Mouse (Mus musculus) limb, embryonic 14.5 days (tissue): ENCODE data around the gene Fhl1. TPM values are rescaled to one million over a fixed set of nuclear protein-coding genes. Genes with fewer than 3 reads are reported as not detected.

ENCODE experiments used
- ATAC-seq: fragments of 200-750 bp; cut with Nextera tagmentation; 2 replicates; pipeline ENCODE4 v1.8.0; 2017; ENCODE audit warnings: low read depth, moderate number of reproducible peaks, moderate TSS enrichment; ENCODE audit not compliant: low FRiP score
- DNase-seq: peaks from one replicate; pipeline ENCODE4 v3.0.0-alpha.2; 2015; ENCODE audit warnings: low spot score
- H3K27ac ChIP-seq: fragments of 300-500 bp; sonication (generic); replicated peaks from 2 replicates; pipeline ENCODE4 v1.5.1; 2014; ENCODE audit warnings: low read depth, mild to moderate bottlenecking, low read length, moderate library complexity, mixed read lengths
- H3K27me3 ChIP-seq: fragments of 300-500 bp; sonication (generic); 2 replicates; pipeline ENCODE4 v1.6.1; 2014; ENCODE audit warnings: low read length, mixed read lengths; ENCODE audit not compliant: control insufficient read depth, insufficient read depth
- H3K36me3 ChIP-seq: fragments of 300-500 bp; sonication (generic); 2 replicates; pipeline ENCODE4 v1.6.1; 2014; ENCODE audit warnings: mild to moderate bottlenecking, low read length, moderate library complexity, mixed read lengths; ENCODE audit not compliant: control insufficient read depth, insufficient read depth
- H3K4me1 ChIP-seq: fragments of 300-500 bp; sonication (generic); 2 replicates; pipeline ENCODE4 v1.6.1; 2014; ENCODE audit warnings: antibody characterized with exemption, low read length, mixed read lengths; ENCODE audit not compliant: control insufficient read depth, insufficient read depth
- H3K4me2 ChIP-seq: fragments of 300-500 bp; sonication (generic); replicated peaks from 2 replicates; pipeline ENCODE4 v1.6.1; 2014; ENCODE audit warnings: low read depth, mild to moderate bottlenecking, low read length, moderate library complexity; ENCODE audit not compliant: severe bottlenecking
- H3K4me3 ChIP-seq: fragments of 300-500 bp; sonication (generic); replicated peaks from 2 replicates; pipeline ENCODE4 v1.5.1; 2014; ENCODE audit warnings: low read length
- H3K9ac ChIP-seq: fragments of 300-500 bp; sonication (generic); 2 replicates; pipeline ENCODE4 v1.6.1; 2014; ENCODE audit warnings: mild to moderate bottlenecking, low read depth, low read length, moderate library complexity; ENCODE audit not compliant: severe bottlenecking
- H3K9me3 ChIP-seq: fragments of 300-500 bp; sonication (generic); 2 replicates; pipeline ENCODE4 v1.6.1; 2016; ENCODE audit warnings: low read length; ENCODE audit not compliant: control insufficient read depth
- POLR2A ChIP-seq: fragments of 200-500 bp; IDR thresholded peaks from 2 replicates; pipeline ENCODE4 v1.8.0; 2012; ENCODE audit warnings: inconsistent platforms, mild to moderate bottlenecking, moderate library complexity, borderline replicate concordance; ENCODE audit not compliant: insufficient read depth, insufficient read length; ENCODE audit errors: extremely low read depth
- WGBS: fragments of 180-500 bp; shearing (Covaris S2); extraction: QIAGEN DNeasy Blood & Tissue Kit; methylation state at CpG from one replicate; pipeline ENCODE4 v1.1.7; 2014; 5-methylcytosine and 5-hydroxymethylcytosine counted together
- polyA plus RNA-seq, 2 experiments: library from polyadenylated mRNA; depleted of rRNA in 1 of 2; stranded (reverse) in 1 of 2; unstranded in 1 of 2; fragments of >200 nt; fragmentation: Nextera tagmentation in 1 of 2; extraction: Ambion mirVana in 1 of 2; gene quantifications; 2 replicates each; pipeline versions ENCODE4 v1.2.1 to v1.2.3; 2012 to 2014

Gene Fhl1
- polyA plus RNA-seq, 2 experiments = 167 to 179 TPM

DNA sequence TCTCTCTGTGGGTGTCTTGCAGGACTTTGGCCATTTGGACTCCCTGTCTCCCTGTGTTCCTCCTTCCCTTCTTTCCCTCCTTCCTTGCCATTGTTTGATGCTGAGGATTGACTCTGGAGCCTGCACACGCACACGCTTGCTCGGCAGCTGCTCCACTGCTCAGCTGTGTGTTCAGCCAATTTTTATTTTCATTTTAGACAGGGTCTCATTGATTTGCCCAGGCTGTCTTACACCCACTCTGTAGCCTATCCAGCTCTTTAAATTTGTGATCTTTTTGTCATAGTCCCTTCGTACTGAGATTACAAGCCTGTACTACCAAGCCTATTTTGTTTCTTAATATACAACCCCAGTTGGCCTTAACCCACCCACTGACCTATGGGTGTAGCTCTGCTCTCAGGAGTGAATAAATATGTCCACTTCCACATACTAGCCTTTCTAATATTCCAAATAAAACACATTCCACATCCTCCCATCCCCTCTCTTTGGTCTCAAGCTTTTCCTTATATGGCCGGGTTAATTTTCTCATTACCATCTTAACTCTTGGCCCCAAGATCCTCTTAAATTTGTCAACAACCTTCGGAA, 34.3 kb upstream of the Fhl1 start:
- H3K9me3 ChIP-seq = no peaks in the 10 kb centered on the region
- no peak for TF ChIP-seq POLR2A
- no peak overlapping the region for H3K9ac ChIP-seq
- ATAC-seq (no peak), DNase-seq (no peak)
- H3K27ac ChIP-seq = no peak overlapping the region
- H3K4me1 ChIP-seq = no peaks in the 10 kb centered on the region
- H3K36me3 ChIP-seq = no peaks in the 10 kb centered on the region
- H3K4me2 ChIP-seq = no peak overlapping the region
- H3K27me3 ChIP-seq = no peaks in the 10 kb centered on the region
- no peak overlapping the region for H3K4me3 ChIP-seq
- WGBS = 80% methylated on average over 6 of the region's 6 CpGs

DNA sequence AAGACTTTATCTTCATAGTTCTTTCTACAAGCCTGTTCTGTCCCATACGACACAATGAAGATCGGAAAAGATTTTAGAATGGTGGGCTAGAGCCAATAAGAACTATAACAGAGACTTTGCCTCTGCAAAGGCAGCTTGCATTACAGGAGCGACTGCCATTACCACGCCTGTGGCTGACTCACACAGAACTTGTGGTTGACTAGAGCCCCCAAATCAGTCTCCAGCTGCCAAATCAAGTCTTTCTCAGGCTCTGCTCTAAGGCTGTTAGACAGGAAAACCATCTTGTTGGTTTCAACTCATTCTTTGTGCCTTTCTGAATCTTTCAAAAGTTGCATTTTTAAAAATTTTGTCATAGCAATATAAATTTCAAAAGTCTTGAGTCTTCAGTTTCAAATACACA, 33.7 kb upstream of the Fhl1 start:
- Histone ChIP-seq H3K4me3 (no peak overlapping the region), H3K4me2 (no peak overlapping the region), H3K27ac (no peak overlapping the region), H3K9me3 (no peaks in the 10 kb centered on the region), H3K9ac (no peak overlapping the region), H3K4me1 (no peaks in the 10 kb centered on the region), H3K27me3 (no peaks in the 10 kb centered on the region), H3K36me3 (no peaks in the 10 kb centered on the region)
- DNase-seq (no peak), ATAC-seq (no peak)
- WGBS = 69% methylated on average over 4 of the region's 4 CpGs
- TF ChIP-seq POLR2A = no peak

DNA sequence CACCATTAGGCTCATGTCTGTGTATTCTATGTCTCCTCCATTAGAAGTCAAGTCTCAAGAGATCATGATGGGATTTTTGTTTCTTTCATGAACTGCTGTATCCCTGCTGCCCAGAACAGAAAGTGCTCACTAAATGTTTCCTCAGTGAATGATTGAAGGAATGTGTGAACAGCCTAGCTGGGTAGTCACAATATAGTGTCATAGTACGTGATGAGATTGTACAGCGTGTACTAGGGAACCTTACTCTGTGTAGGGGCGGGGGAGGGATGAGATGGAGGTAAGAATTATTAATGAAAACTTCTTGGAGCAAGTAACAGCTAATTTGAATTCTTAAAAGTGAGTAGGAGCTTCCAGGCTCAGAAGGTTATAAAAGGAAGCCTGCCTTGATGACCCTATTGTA, 30.3 kb upstream of the Fhl1 start:
- Histone ChIP-seq H3K9me3 (no peaks in the 10 kb centered on the region), H3K4me2 (no peak overlapping the region), H3K27me3 (no peaks in the 10 kb centered on the region), H3K36me3 (no peaks in the 10 kb centered on the region), H3K9ac (no peak overlapping the region), H3K27ac (no peak overlapping the region), H3K4me1 (no peaks in the 10 kb centered on the region), H3K4me3 (no peak overlapping the region)
- no peak for TF ChIP-seq POLR2A
- WGBS = 81% methylated on average over 3 of the region's 3 CpGs
- ATAC-seq (no peak), DNase-seq (no peak)

DNA sequence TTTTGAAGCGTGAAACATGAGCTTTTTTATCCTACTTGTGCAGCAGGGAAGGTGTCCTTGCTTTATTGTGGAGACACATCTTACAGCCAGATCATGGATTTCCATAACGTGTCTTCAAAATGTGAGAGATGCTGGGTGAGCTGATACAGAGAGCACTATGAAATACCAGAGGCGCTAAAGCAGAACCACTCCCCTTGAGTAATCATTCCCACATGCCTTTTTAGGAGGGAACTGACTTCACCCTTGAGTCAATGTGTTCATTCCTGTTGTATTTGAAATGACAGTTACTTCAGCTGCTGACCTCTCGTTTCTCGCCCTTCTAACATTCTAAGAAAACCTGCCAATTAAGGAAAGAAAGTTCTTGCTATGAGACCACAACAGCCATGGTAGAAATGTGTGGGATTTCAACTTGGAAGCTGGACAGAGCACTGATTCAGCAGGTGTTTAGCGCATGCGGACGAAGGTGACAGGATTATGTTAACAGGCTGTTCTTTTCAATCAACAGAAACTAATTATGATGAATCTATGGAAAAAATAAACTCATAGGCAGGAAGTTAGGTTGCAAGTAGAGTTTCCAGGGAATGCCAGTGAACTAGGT, 27.5 kb upstream of the Fhl1 start:
- Histone ChIP-seq H3K27ac (no peak overlapping the region), H3K4me2 (no peak overlapping the region), H3K36me3 (no peaks in the 10 kb centered on the region), H3K27me3 (no peaks in the 10 kb centered on the region), H3K4me1 (no peaks in the 10 kb centered on the region), H3K9me3 (no peaks in the 10 kb centered on the region), H3K9ac (no peak overlapping the region), H3K4me3 (no peak overlapping the region)
- 64% methylated on average over 8 of the region's 8 CpGs for WGBS
- ATAC-seq (no peak), DNase-seq (no peak)
- no peak for TF ChIP-seq POLR2A

DNA sequence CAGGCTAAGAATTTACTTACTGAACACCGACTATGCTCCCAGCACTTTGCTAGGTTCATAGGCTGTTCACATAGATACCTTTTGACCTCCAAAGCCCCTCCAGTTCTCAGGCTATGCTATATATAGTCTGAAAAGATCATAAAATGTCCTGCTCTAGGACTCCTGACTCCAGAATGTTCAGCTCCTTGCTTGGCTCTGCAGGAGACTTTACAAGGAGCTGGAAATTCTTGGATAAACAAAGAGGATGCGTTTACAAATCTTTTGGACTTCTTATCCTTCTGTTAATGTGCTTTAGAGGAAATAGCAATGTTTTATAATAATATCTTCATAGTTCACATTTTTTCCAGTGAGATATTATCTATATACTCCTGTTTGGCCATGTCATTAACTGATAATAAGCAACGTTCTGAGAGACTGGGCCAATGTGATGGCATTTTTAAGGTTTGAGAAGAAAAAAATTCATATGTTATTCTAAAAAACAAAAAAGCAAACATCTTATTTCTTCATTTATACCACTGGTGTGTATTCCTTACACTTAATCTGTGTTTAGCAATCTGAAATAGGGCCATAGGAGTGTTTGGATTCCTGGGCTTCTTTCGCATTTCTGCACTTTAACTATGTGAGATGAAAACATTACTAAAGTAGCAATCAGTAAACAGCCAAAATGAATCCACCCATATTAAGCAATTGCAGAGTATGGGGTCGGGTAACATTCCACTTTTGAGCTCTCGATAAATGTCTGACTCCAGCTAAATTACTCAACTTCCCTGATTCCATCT, 22.8 kb upstream of the Fhl1 start:
- Histone ChIP-seq H3K36me3 (no peaks in the 10 kb centered on the region), H3K9ac (no peak overlapping the region), H3K27ac (no peak overlapping the region), H3K4me3 (no peak overlapping the region), H3K9me3 (no peaks in the 10 kb centered on the region), H3K27me3 (no peaks in the 10 kb centered on the region), H3K4me2 (no peak overlapping the region), H3K4me1 (no peaks in the 10 kb centered on the region)
- WGBS = 78% methylated on average over 6 of the region's 6 CpGs
- no peak for ATAC-seq
- no peak for DNase-seq
- TF ChIP-seq POLR2A = no peak
